Mouse (Mus musculus) hindbrain, postnatal 0 days (tissue): ENCODE results near the gene Mpp2. TPM values are rescaled to one million over a fixed set of nuclear protein-coding genes. Genes with fewer than 3 reads are reported as not detected.

ENCODE experiments used
- ATAC-seq: fragments of 200-750 bp; cut with Nextera tagmentation; 2 replicates; pipeline ENCODE4 v1.8.0; 2017; ENCODE audit warnings: mild to moderate bottlenecking, moderate TSS enrichment, moderate library complexity
- DNase-seq: peaks from one replicate; pipeline ENCODE4 v3.0.0-alpha.2; 2015; ENCODE audit warnings: low spot score
- H3K27ac ChIP-seq: fragments of 300-500 bp; sonication (generic); 2 replicates; pipeline ENCODE4 v1.5.1; 2014; ENCODE audit warnings: mild to moderate bottlenecking
- H3K27me3 ChIP-seq: fragments of 300-500 bp; sonication (generic); 2 replicates; pipeline ENCODE4 v1.6.1; 2014; ENCODE audit warnings: low read length, mixed read lengths; ENCODE audit not compliant: insufficient read depth
- H3K36me3 ChIP-seq: fragments of 300-500 bp; sonication (generic); 2 replicates; pipeline ENCODE4 v1.6.1; 2014; ENCODE audit warnings: low read length, mixed read lengths; ENCODE audit not compliant: insufficient read depth
- H3K4me1 ChIP-seq: fragments of 300-500 bp; sonication (generic); 2 replicates; pipeline ENCODE4 v1.6.1; 2014; ENCODE audit warnings: antibody characterized with exemption, low read length, mixed read lengths; ENCODE audit not compliant: insufficient read depth
- H3K4me2 ChIP-seq: fragments of 300-500 bp; sonication (generic); 2 replicates; pipeline ENCODE4 v1.6.1; 2014; ENCODE audit warnings: low read depth, mild to moderate bottlenecking, low read length, moderate library complexity, mixed read lengths
- H3K4me3 ChIP-seq: fragments of 300-500 bp; sonication (generic); 2 replicates; pipeline ENCODE4 v1.5.1; 2014; ENCODE audit warnings: low read length
- H3K9ac ChIP-seq: fragments of 300-500 bp; sonication (generic); replicated peaks from 2 replicates; pipeline ENCODE4 v1.6.1; 2014; ENCODE audit warnings: mild to moderate bottlenecking, low read length, moderate library complexity, mixed read lengths
- H3K9me3 ChIP-seq: fragments of 300-500 bp; sonication (generic); 2 replicates; pipeline ENCODE4 v1.6.1; 2016; ENCODE audit warnings: low read length, mixed read lengths
- CTCF ChIP-seq: IDR thresholded peaks from 2 replicates; pipeline ENCODE4 v1.5.1; 2016; ENCODE audit warnings: antibody characterized with exemption, control low read depth, low read depth
- WGBS: fragments of 180-500 bp; shearing (Covaris S2); extraction: QIAGEN DNeasy Blood & Tissue Kit; methylation state at CpG from one replicate; pipeline ENCODE4 v1.1.7; 2014; 5-methylcytosine and 5-hydroxymethylcytosine counted together
- polyA plus RNA-seq: library from polyadenylated mRNA; unstranded; fragments of >200 nt; fragmentation: Nextera tagmentation; extraction: Ambion mirVana; gene quantifications from 2 replicates; pipeline ENCODE4 v1.2.1, GENCODE M21; 2015
- total RNA-seq: library from RNA; depleted of rRNA; stranded (reverse); fragments of >200 nt; gene quantifications from 2 replicates; pipeline ENCODE4 v1.2.3, GENCODE M21; 2014

Mpp2 gene
- total and polyA plus RNA-seq, 2 experiments from 2014 or later: 26.0 to 49.9 TPM

DNA sequence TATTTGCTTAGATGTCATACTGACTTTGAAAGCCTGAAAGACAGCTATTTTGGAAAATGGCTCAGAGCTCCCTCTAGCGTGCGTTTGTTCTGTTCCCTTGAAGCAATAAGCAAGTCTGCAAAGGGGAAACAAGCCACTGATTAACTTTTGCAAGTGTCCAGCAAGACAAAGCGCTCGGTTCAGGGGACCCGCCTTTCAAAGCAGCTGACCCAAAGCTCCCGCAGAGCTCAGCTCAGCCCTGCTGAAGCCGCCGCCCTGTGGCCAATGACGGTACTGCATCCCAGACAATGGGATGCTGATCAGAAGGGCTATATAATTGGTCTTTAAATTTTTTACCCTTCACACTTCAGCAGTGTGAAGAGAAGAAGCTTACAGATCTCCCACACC lies 48.2 kb downstream of the Mpp2 start:
- H3K4me3 ChIP-seq: no peak overlapping the region
- no peak overlapping the region for H3K27ac ChIP-seq
- no peak overlapping the region for H3K4me2 ChIP-seq
- WGBS: 0% methylated on average over 9 of the region's 9 CpGs
- ATAC-seq (peak; percentile 85), DNase-seq (peak; percentile 95)
- no peak overlapping the region for H3K9ac ChIP-seq
- H3K36me3 ChIP-seq: no peaks in the 10 kb centered on the region
- no peaks in the 10 kb centered on the region for H3K27me3 ChIP-seq
- TF ChIP-seq CTCF: peak; percentile 94
- no peaks in the 10 kb centered on the region for H3K9me3 ChIP-seq
- H3K4me1 ChIP-seq: no peaks in the 10 kb centered on the region

DNA sequence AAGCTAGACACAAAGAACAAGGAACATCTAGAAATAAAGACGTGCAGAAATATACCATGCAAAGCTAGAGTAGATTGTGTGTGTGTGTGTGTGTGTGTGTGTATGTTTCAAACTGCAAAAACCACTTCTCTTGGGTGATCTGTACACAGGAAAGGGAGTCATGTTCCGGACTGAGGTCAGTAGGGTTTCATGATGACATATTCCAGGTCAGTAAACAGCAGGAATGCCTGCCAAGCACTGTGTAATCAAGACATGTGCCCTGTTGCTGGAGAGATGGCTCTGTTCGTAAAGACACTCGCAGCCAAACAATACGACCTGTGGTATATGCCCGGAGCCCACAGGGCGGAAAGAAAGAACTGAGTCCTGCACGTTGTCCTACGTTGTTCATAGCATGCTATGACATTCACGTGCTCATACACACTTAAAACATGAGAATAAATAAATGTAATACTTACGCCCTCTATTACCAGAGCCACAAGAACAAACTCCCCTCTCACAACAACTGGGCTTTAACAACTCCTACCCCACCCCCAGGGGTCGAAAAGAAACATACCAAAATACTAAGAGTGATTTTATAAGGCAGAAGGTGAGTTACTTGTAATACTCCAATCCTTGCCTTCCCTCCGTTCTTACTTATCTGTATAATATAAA lies 48.7 kb downstream of the Mpp2 start:
- TF ChIP-seq CTCF: no peak
- Histone ChIP-seq H3K4me1 (no peaks in the 10 kb centered on the region), H3K27me3 (no peaks in the 10 kb centered on the region), H3K9ac (no peak overlapping the region), H3K4me2 (no peak overlapping the region), H3K36me3 (no peaks in the 10 kb centered on the region), H3K27ac (no peak overlapping the region), H3K4me3 (no peak overlapping the region), H3K9me3 (no peaks in the 10 kb centered on the region)
- DNase-seq (no peak), ATAC-seq (no peak)
- WGBS: 44% methylated on average over 13 of the region's 13 CpGs

DNA sequence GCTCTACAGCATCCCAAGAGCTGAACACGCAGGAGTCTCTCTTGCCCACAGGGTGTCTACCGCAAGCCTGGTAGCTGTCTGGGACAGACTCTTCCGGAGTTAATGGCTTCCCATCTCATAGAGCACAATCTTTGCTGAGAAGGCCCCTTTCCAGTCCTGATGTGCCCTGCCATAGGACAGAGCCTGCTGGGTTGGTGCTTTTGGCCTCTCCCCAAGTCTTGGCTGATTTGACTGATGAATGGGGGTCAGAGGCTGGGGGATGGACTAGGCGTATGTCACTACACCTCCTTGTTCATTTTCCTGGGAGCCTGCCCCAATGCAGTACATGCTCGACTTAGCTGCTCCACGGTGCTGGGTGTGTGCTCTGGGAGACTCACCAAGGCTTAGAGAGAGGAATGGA lies 50.5 kb downstream of the Mpp2 start:
- H3K4me2 ChIP-seq: no peak overlapping the region
- H3K4me3 ChIP-seq: no peak overlapping the region
- H3K36me3 ChIP-seq: no peaks in the 10 kb centered on the region
- no peaks in the 10 kb centered on the region for H3K9me3 ChIP-seq
- no peak for TF ChIP-seq CTCF
- H3K27ac ChIP-seq: no peak overlapping the region
- no peak for ATAC-seq
- H3K27me3 ChIP-seq: no peaks in the 10 kb centered on the region
- no peak for DNase-seq
- 70% methylated on average over 6 of the region's 6 CpGs for WGBS
- no peaks in the 10 kb centered on the region for H3K4me1 ChIP-seq
- no peak overlapping the region for H3K9ac ChIP-seq

DNA sequence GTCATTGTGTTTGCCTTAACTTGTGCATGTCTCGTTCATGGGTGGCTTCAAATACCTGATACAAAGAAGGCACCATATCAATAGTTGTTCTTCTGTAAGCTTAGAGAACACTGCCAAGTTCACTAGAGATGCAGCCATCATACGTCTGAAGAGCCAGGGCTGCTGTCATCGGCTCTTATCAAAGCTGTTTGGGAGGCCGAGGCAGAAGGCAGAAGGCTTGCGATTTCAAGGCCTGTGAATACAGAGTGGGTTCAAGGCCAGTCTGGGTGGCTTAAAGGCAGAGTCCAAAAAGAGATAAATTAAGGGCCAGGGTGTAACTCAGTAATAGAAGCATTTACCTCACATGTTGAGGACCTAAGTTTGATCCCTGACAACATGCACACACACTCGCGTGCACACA lies 52.0 kb downstream of the Mpp2 start:
- H3K9ac ChIP-seq: no peak overlapping the region
- no peak for TF ChIP-seq CTCF
- H3K4me3 ChIP-seq: no peak overlapping the region
- no peaks in the 10 kb centered on the region for H3K27me3 ChIP-seq
- no peak for ATAC-seq
- no peaks in the 10 kb centered on the region for H3K4me1 ChIP-seq
- no peak for DNase-seq
- H3K9me3 ChIP-seq: no peaks in the 10 kb centered on the region
- no peaks in the 10 kb centered on the region for H3K36me3 ChIP-seq
- H3K27ac ChIP-seq: no peak overlapping the region
- 75% methylated on average over 7 of the region's 7 CpGs for whole genome bisulfite sequencing
- H3K4me2 ChIP-seq: no peak overlapping the region

DNA sequence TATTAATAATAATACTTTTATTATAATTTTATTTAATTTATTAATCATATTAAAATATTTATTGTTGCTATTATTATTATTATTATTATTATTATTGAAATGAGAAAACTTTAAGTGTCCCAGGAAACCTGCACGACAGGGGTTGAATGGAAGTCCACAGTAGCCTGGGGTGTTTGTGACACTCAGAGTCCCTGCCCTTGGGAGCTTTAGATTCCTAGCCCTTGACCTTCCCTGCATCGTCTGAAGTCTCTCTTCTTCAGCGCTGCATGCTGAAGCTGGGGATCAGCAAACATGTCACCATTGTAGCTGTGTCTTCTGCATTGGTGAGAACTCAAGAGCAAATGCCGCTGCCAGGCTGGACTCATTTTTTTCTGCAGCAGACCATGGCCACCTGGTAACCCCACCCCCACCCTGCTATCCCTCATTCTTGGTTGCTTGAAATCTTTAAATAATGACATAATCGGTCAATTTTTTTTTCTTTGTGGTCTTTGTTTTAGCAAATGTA lies 52.8 kb downstream of the Mpp2 start:
- no peak for TF ChIP-seq CTCF

DNA sequence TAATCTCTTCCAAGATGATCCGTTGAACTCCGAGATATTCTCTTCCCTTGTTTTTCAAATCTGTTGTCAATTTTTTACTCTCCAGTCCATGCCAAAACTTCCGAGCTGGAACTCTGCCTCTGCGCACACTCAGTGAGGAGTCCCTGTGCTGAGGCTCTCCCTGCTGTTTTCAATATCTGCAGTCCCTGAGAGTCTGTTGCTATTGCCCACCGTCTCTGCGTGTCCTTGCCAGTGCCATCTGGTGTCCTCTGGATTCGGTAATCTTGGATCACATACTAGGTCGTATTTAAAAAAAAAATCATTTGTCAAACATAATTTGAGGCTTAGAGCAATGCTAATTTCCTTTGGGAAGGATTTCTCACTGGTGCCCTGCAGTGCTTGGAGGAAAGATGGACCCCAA lies 53.4 kb downstream of the Mpp2 start:
- no peak for ATAC-seq
- Histone ChIP-seq H3K9ac (no peak overlapping the region), H3K4me3 (no peak overlapping the region), H3K9me3 (no peaks in the 10 kb centered on the region), H3K4me2 (no peak overlapping the region), H3K4me1 (no peaks in the 10 kb centered on the region), H3K27ac (peak overlapping the region; percentile 61; the same call in 1 of the 2 replicates), H3K27me3 (no peaks in the 10 kb centered on the region), H3K36me3 (no peaks in the 10 kb centered on the region)
- 32% methylated on average over 8 of the region's 8 CpGs for WGBS
- peak; percentile 73 for DNase-seq
- TF ChIP-seq CTCF: no peak

More for the DNA sequence above, 52.8 kb downstream of the Mpp2 start:
- Histone ChIP-seq H3K27ac (peak overlapping the region; percentile 61; the same call in 1 of the 2 replicates), H3K36me3 (no peaks in the 10 kb centered on the region), H3K9me3 (no peaks in the 10 kb centered on the region), H3K4me1 (no peaks in the 10 kb centered on the region), H3K4me3 (no peak overlapping the region), H3K27me3 (no peaks in the 10 kb centered on the region), H3K4me2 (no peak overlapping the region), H3K9ac (no peak overlapping the region)
- peak; percentile 15 for DNase-seq
- 58% methylated on average over 5 of the region's 5 CpGs for WGBS
- ATAC-seq: no peak

DNA sequence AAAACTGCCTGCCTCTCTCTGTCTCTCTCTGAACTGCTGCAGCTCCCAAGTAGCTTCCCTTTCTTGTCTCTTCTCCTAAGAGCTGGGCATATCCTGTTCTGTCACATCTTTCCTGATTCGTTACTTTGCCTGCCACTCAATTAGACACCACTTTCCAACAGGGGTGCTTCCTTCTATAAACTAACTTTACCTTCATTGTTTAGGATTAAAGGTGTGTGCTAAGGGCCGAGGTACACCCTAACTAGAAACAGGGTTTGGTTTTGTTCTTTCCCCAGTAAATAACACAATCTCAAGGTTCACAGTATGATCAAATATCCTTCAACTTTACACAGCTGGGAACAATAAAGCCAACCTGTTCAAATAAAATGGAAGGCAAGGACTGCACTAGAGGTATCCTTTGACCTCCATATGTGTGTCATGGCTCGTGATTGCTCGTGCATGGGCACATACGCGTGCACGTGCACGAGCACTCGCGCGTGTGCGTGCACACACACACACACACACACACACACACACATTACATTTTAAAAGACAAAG lies 55.2 kb downstream of the Mpp2 start:
- Histone ChIP-seq H3K4me2 (no peak overlapping the region), H3K36me3 (no peaks in the 10 kb centered on the region), H3K27ac (no peak overlapping the region), H3K9me3 (no peaks in the 10 kb centered on the region), H3K9ac (no peak overlapping the region), H3K27me3 (no peaks in the 10 kb centered on the region), H3K4me3 (no peak overlapping the region), H3K4me1 (no peaks in the 10 kb centered on the region)
- no peak for DNase-seq
- no peak for ATAC-seq
- TF ChIP-seq CTCF: no peak
- 93% methylated on average over 12 of the region's 12 CpGs for WGBS
